Mouse (Mus musculus): ENCODE results near the gene Mesd. TPM values are rescaled to one million over a fixed set of nuclear protein-coding genes. Genes with fewer than 3 reads are reported as not detected.

The Mesd gene
- total RNA-seq, 2 experiments from 2014 or later: 51.3 to 52.0 TPM

DNA sequence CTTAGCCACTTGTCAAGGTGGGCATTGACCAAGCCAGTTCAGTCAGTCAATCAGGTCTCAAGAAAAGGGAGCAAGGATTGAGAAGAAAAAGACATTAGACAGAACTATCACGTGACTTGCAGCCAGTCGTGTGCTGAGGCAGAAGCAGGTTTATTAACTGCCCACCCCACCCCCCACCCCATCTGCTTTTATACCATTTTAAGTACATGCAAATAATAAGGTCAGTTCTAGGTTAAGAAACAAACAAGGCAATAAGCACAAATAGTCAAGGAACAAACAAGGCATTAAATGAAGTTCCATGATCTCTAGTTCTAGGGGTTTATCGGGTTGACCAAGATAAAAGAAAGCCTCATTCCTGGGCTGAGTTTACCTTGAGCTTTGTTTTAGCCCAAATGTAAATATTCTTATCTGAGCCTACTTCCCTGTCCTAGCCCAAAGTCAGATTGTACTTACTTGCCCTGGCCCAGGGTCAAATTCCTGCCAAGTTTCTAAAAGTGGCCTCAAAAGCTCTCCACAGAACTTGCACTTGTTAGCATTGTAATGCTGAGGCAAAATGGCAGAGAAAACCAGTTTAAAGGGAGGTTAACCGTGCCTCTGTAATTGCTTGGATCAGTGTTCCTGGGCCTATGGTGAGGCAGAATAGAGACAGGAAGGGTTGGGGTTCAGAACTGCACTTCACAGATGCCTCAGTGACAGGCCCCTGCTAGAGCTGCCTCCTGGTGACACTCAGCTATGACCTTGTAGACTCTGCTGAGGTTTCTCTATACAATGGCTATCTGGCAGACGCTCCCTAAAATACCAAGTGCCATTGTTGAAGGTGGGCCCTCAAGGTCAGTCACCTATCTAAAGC is 18.3 kb downstream of the Mesd start:
- intact Hi-C loops (cut with DNase I): loop anchor here (1.0 kb wide), 1 partner anchor 9 kb away; no protein-coding TSS in a partner anchor
- no peak for DNase-seq (ENCODE audit: low spot score)

DNA sequence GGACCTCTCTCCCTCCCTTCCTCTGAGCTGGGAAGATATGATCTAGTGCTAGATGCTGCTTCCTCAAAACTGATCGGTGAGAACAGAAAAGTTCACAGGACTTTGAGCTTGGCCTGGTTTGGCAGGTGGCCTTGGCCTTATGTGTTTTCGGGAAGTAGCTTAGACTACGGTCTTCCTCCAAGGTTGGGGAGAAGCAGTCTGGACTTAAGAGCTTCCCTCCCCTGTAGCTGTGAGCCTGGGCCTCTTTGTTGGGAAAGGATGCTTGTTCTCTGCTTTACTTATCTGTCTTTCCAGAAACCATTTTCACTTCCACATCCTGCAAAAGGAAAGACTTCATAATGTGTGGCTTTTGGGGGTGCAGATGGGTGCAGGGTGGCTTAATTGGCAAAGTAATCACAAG is 20.6 kb downstream of the Mesd start:
- no peak for DNase-seq (ENCODE audit: low spot score)
- intact Hi-C loops (cut with DNase I): no loop called here

DNA sequence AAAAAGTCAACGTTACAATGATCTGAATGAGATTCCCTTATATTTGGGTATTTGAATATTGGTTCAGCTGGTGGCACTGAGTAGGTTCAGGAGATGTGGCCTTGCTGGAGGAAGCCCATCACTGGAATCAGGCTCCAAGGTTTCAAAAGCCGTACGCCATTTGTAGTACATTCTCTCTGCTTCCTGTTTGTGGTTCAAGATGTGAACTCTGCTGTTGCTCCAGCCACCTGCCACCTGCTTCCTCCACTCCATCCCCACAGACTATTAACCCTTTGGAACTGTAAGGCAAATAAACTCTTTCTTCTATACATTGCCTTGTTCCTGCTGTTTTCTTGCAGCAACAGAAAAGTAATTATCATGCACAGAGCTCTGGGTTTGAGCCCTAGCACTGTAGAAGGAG is 27.6 kb downstream of the Mesd start:
- intact Hi-C loops (cut with DNase I): loop anchor here (1.0 to 5.0 kb wide), 2 partner anchors 10 to 445 kb away; no protein-coding TSS in a partner anchor
- no peak for DNase-seq (ENCODE audit: low spot score)

DNA sequence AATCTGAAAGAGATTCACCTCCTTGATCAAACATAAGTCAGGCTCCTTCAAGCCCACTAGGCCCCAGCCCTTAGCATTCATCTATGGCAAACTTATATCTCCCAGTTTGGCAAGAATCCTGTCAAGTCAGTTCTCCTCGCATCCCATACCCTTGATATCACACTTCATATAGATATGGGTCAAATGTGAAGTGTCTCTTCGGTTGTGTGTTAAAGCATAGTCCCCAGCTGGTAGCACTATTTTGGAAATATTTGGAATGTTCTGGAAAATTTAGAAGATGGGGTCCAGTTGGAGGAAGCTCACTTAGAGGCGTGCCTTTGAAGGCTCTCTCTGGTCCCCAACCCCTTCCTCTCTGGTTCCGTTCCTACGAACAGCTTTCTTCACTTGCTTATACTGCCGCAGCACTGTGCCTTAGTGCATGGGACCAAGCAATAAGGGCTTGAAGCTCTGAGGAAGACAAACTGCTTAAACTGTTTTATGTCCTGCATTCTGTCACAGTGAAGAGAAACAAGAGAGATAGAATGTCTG is 29.2 kb downstream of the Mesd start:
- intact Hi-C loops (cut with DNase I): loop anchor here (5.0 kb wide), 1 partner anchor 444 kb away; no protein-coding TSS in a partner anchor
- DNase-seq (ENCODE audit: low spot score): no peak

DNA sequence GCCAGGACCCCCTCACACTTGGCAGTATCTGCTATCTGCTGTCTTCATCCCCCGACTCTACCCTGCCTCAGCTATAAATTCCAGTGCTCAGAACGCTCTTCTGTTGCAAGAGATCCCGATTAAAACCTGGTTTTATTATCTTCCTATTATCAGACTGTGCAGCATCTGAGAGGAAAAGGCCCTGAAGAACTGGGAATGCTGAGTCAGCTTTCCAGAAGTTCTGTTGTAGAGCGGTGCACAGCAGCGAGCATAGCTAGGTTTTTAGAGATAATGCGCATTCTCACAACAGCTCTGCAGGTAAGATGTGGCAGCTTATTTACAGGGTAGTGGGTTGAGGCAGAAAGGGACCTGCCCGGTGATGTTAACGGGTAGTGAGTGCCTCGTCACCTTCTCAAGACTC is 29.7 kb downstream of the Mesd start:
- intact Hi-C loops (cut with DNase I): loop anchor here (1.0 to 5.0 kb wide), 3 partner anchors 172 to 443 kb away; partner anchors contain the start of gene Cemip
- DNase-seq (ENCODE audit: low spot score): no peak

DNA sequence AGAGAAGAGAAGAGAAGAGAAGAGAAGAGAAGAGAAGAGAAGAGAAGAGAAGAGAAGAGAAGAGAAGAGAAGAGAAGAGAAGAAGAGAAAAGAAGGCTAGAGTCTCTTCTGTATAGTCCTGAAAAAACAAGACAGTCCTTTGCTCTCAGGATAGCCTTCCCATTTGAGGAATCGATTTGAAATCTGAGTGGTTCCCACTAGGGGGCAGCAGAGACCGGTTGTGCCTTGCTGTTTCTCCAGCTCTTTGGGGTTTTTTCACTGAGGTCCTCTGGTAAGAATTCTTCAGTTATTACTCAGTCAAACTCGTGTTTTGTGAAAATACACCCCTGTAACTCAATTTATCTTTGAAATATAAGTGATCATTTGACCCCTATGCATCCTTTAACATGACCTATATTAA is 30.3 kb downstream of the Mesd start:
- DNase-seq (ENCODE audit: low spot score): peak; percentile 22
- intact Hi-C loops (cut with DNase I): loop anchor here (1.0 to 5.0 kb wide), 3 partner anchors 172 to 443 kb away; partner anchors contain the start of gene Cemip

DNA sequence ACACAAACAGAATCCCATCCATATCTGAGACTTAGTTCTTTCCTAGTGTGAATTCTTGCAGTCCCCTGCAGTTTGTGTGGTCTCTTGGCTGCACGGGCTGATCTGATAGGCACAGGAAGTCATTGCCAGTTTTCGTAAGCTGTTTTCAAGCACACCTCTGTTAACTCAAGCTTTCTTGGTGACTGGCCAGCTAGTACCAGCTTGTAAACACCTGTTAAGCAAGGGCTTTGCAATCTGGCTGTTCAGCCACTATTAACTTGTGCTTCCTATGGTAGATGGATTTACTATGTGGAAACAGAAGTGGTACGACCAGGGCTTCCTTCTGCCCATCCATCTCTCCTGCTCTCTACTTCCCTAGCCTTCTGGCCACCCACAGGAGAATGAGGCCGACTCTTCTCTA is 36.0 kb downstream of the Mesd start:
- no peak for DNase-seq (ENCODE audit: low spot score)
- intact Hi-C loops (cut with DNase I): no loop called here

DNA sequence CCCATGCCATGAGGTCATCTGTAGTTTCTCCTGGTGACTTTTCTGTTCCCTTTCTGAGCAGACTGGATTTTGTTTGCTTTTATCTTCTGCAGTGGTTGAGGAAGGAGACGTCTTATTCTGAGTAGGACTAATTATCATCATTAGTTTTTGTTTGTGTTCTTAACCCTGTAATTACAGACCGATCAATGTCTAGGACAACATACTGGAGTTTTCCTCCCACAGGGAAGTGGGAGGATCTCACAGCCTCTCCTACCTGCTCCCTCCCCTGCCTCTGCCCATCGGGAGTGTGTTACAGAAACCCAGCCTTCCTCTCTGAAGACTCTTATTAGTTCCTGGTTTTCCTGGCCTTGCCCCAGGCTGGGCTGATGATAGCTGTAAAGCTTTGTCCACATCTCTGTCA is 37.4 kb downstream of the Mesd start:
- no peak for DNase-seq (ENCODE audit: low spot score)
- intact Hi-C loops (cut with DNase I): no loop called here

DNA sequence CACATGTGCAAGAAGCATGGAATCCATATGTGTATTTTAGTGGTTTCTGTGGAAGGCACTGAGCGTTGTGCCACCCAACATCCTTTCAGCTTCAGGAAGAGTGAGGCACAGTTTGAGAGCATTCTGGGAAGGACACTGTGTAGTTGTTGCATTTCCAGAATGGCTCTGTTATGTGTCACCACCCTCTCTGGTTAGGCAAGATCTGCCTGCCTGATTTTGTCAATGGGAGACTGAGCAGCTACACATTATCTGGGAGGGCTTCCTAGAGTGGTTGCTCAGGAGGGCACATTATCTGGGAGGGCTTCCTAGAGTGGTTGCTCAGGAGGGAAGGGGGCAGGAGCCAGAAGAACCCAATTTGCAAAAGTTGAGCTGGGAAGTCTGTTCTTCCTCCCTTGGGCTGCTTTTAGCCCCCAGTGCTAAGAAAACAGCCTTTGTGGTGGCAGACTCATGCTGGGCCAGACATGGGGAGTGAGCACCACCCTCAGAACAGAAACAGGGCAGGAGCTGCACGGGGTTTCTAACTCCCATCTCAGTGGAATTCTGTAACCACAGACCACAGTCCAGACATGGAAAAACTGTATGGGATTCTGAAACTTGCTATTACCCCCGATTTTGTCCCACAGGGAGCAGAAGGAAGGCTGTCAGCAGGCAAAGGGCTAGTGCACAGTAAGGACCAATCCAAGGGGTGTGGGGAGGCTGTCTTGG is 54.9 kb downstream of the Mesd start:
- DNase-seq (ENCODE audit: low spot score): no peak
- intact Hi-C loops (cut with DNase I): no loop called here

DNA sequence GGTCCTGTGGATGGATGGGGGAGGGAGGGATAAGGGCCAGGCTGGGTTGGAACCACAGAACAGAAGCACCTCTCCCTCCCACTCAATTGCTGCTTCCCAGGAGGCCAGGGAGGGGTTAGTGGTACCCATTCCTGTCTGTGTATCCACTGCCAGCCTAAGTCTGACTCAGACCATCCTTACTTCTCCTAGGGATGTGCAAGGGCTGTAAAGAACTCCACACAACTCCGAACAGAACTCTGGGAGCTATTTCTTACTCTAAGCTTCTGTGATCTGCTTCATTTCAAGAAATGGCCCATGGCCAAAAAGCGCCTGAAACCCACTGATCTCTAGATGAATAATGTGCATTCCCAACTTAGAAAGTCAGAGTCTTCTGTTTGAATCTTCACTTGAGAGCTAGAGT is 55.9 kb downstream of the Mesd start:
- intact Hi-C loops (cut with DNase I): no loop called here
- DNase-seq (ENCODE audit: low spot score): no peak

DNA sequence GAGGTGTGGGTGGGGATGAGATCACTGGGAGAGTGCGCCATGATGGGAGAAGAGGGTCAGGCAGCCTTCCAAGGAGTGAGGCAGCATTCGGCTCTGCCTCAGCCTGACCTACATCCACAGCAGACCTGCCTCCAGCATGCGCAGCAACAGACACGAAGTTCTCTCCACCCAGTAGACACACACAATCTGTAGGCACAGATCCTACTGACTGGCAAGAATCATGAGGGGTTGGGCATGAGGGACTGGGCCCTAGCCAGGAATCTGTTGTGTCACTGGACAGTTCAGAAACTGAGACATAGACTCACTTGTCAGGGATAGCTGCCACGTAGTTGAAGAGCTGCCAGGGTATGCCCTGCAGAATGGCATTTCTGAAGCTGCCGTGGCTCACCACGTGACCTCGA is 57.4 kb downstream of the Mesd start:
- no peak for DNase-seq (ENCODE audit: low spot score)
- intact Hi-C loops (cut with DNase I): no loop called here

DNA sequence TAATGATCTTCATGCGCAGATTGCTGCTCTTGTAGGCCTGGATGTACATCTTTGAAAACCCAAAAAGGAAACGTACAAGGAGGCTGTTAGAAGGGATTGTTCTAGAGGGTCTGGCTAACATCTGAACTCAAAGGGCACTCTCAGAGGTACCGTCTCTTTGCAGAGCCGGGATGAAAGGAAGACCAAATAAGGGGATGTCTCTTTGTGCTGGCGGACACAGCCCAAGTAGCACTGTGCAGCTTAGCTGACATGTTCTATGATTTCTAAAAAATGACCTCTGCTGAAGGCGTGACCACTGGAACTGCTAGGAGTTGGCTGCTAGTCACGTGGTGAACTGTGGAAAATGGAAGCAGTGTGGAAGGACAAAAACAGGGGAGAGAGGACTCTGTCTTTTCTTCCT is 64.5 kb downstream of the Mesd start:
- intact Hi-C loops (cut with DNase I): no loop called here

DNA sequence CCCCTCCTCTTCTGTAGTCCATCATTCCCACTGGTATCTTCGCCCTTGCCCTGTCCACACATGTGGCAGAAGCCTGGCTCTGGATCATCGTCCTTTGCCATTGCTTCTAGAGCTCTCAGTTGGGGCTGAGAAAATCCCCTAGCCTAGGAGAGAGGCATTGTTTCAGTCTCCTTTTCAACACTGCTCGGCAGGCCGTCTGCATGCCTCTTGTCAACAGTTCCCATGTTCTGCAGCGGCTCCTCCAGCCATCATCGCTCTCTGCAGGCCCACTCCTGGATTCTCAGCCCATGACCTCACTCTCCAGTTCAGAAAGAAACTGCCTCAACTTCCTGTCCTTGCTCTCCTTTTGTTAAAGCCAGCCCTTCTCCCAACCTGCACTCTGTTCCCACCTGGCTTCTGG is 65.4 kb downstream of the Mesd start:
- intact Hi-C loops (cut with DNase I): no loop called here
- DNase-seq (ENCODE audit: low spot score): no peak

More for the DNA sequence above, 64.5 kb downstream of the Mesd start:
- DNase-seq (ENCODE audit: low spot score): no peak

Other genes starting within 250 kb of the Mesd start
- 1 to 10 TPM; 8.2 to 8.4 TPM for gene Il16, start 138.7 kb upstream of the Mesd start, total RNA-seq (2021)
- not detected for gene Cfap161, start 89.6 kb upstream of the Mesd start, total RNA-seq (2021)
- gene Tlnrd1, start 161 bp upstream of the Mesd start, total RNA-seq (2021): 1 to 10 TPM; 8.1 to 9.1 TPM
- gene Cemip, start 202.0 kb downstream of the Mesd start, total RNA-seq (2021): under 1 TPM; 0.13 to 0.17 TPM

Data from heart, postnatal 25 days (tissue).